ENCODE assay signal across 19 mouse cellular contexts in genomic region chr9:43233044-43233443, GRCm38 (mm10). TPM values are rescaled to one million over a fixed set of nuclear protein-coding genes. Genes with fewer than 3 reads are reported as not detected.
DNase-seq lines count a peak whose midpoint lies in the region; ATAC-seq and TF ChIP-seq lines count a peak whose summit lies in the region.
"Had no signal": no experiment of that assay in that cellular context is flagged by ENCODE, and none has a peak within 500 bp of the region (broad histone marks: within the 10 kb centered on the region; RNA-seq: fewer than 3 reads in every experiment).

No protein-coding gene starts in this region.

- no peak overlapping the region for H3K4me2 ChIP-seq in heart, embryonic 12.5 days
- peak overlapping the region; percentile 2 for H3K4me2 ChIP-seq in myocyte (ENCODE audit: low read depth)
- H3K4me2 ChIP-seq: midbrain, embryonic 12.5 days had no signal

- WGBS in heart, embryonic 12.5 days, result 52% methylated on average over 5 of the region's 5 CpGs
- WGBS in liver, adult 2 months, result 8% methylated on average over 5 of the region's 5 CpGs
- 81% methylated on average over 5 of the region's 5 CpGs for WGBS in limb, embryonic 10.5 days

- TF ChIP-seq CTCF in liver, adult 2 months (IDR thresholded peaks at IDR 0.05; ENCODE audit: low read depth, low read length), result no peak

- no peak overlapping the region for H3ac ChIP-seq in myocyte (ENCODE audit: control insufficient read depth, insufficient read length)

- H3K27me3 ChIP-seq in heart, embryonic 12.5 days (replicated peaks), result no peaks in the 10 kb centered on the region
- H3K27me3 ChIP-seq in liver, adult 2 months (ENCODE audit: control insufficient read depth, insufficient read depth, low read length), result no peaks in the 10 kb centered on the region
- no peaks in the 10 kb centered on the region for H3K27me3 ChIP-seq in limb, embryonic 10.5 days (ENCODE audit: low read depth, poor library complexity, severe bottlenecking)
- H3K27me3 ChIP-seq in myocyte (ENCODE audit: control insufficient read depth, insufficient read depth, insufficient read length), result no peaks in the 10 kb centered on the region
- H3K27me3 ChIP-seq: Patski had no signal

- H3K4me3 ChIP-seq in heart, embryonic 12.5 days, result no peak overlapping the region
- no peak overlapping the region for H3K4me3 ChIP-seq in liver, adult 2 months (ENCODE audit: insufficient read depth, low read depth, low read length)
- no peak overlapping the region for H3K4me3 ChIP-seq in limb, embryonic 10.5 days
- H3K4me3 ChIP-seq in myocyte, result no peak overlapping the region
- H3K4me3 ChIP-seq: midbrain, embryonic 12.5 days had no signal

- no peaks in the 10 kb centered on the region; the same call in 1 of the 2 replicates for H3K36me3 ChIP-seq in heart, embryonic 12.5 days
- peaks cover 35% of the 10 kb centered on the region for H3K36me3 ChIP-seq in liver, adult 2 months (ENCODE audit: control insufficient read depth, insufficient read depth, low read length)
- peaks cover 96% of the 10 kb centered on the region for H3K36me3 ChIP-seq in limb, embryonic 10.5 days
- no peaks in the 10 kb centered on the region for H3K36me3 ChIP-seq in myocyte (ENCODE audit: control insufficient read depth, insufficient read depth)
- H3K36me3 ChIP-seq: midbrain, embryonic 12.5 days had no signal

- H3K27ac ChIP-seq in heart, embryonic 12.5 days (ENCODE audit: poor library complexity, severe bottlenecking), result no peak overlapping the region
- peak overlapping the region; percentile 89 for H3K27ac ChIP-seq in liver, adult 2 months (replicated peaks; ENCODE audit: insufficient read depth, low read depth, low read length)
- H3K27ac ChIP-seq in limb, embryonic 10.5 days, result peak overlapping the region; percentile 21; the same call in 1 of the 2 replicates
- H3K27ac ChIP-seq: midbrain, embryonic 12.5 days had no signal

- ATAC-seq in heart, embryonic 12.5 days (ENCODE audit: insufficient number of reproducible peaks, low FRiP score), result no peak
- ATAC-seq: hindbrain, embryonic 16.5 days; Patski had no signal

- TF ChIP-seq POLR2A in liver, adult 2 months (IDR thresholded peaks at IDR 0.05; ENCODE audit: extremely low read depth, insufficient read depth, low read length), result no peak
- no peak for TF ChIP-seq POLR2A in myocyte (IDR thresholded peaks at IDR 0.05; ENCODE audit: insufficient read length, low read depth)

- H3K9ac ChIP-seq in heart, embryonic 12.5 days, result no peak overlapping the region
- peak overlapping the region; percentile 97 for H3K9ac ChIP-seq in liver, adult 2 months (ENCODE audit: low read depth, low read length)
- H3K9ac ChIP-seq: midbrain, embryonic 12.5 days had no signal

- DNase-seq in heart, adult 11 months, result peak; percentile 84
- DNase-seq in liver, adult 2 months (ENCODE audit: extremely low read depth, low read depth, low spot score), result peak; percentile 71
- no peak for DNase-seq in liver
- no peak for DNase-seq in limb, embryonic 10.5 days (ENCODE audit: low spot score)
- DNase-seq in right cerebral cortex, postnatal 36 days (ENCODE audit: low spot score in 2 of 2), result no peak
- no peak for DNase-seq in retina, embryonic 14.5 days (ENCODE audit: low spot score)
- DNase-seq: adrenal gland, postnatal 36 days; cerebellum, postnatal 14 days; kidney, postnatal 25 days; right cerebral cortex, adult 18-20 months; thymus, adult 18-20 months had no signal

- peaks cover 34% of the 10 kb centered on the region for H3K79me2 ChIP-seq in liver, adult 2 months (ENCODE audit: control insufficient read depth, insufficient read depth, low read length)
- H3K79me2 ChIP-seq in myocyte (ENCODE audit: control insufficient read depth, insufficient read depth), result no peaks in the 10 kb centered on the region

- no peaks in the 10 kb centered on the region for H3K9me3 ChIP-seq in heart, embryonic 12.5 days (replicated peaks)
- no peaks in the 10 kb centered on the region for H3K9me3 ChIP-seq in limb, embryonic 10.5 days (replicated peaks)
- H3K9me3 ChIP-seq: midbrain, embryonic 12.5 days had no signal

- peaks cover 83% of the 10 kb centered on the region for H3K4me1 ChIP-seq in heart, embryonic 12.5 days (replicated peaks)
- peaks cover 56% of the 10 kb centered on the region for H3K4me1 ChIP-seq in liver, adult 2 months (ENCODE audit: control insufficient read depth, insufficient read depth, low read length)
- H3K4me1 ChIP-seq in limb, embryonic 10.5 days, result peaks cover 76% of the 10 kb centered on the region

TF ChIP-seq in myocyte, 11 proteins besides CTCF, POLR2A, EP300 and RAD21:
- TF ChIP-seq MYOG (IDR thresholded peaks at IDR 0.05; ENCODE audit: control insufficient read depth in 1 of 3, insufficient read depth in 1 of 3, insufficient read length in 2 of 3, low read depth in 2 of 3) (peak in 1 of 3 experiments; percentile 16), USF1 (IDR thresholded peaks at IDR 0.05; ENCODE audit: low read depth) (no peak), MYOD1 (IDR thresholded peaks at IDR 0.05; ENCODE audit: control insufficient read depth in 1 of 3, insufficient read length in 2 of 3, low read depth in 2 of 3) (peak; percentile 44 to 85 (median 74))

RNA-seq across cellular contexts. Expression of gene Oaf, which starts 6.7 kb away (rescaled TPM):
- polyA plus RNA-seq in heart, embryonic 12.5 days (2016; fragmentation: Nextera tagmentation; extraction: Ambion mirVana), result 37.1 and 37.6 TPM in 2 replicates
- 237 and 289 TPM in 2 replicates for total RNA-seq in liver, adult 2 months (2014; rRNA removed)
- polyA plus RNA-seq in liver, adult 2 months (2012; rRNA removed), result 243 and 326 TPM in 2 replicates
- polyA plus RNA-seq in limb, embryonic 10.5 days (2016; fragmentation: Nextera tagmentation; extraction: Ambion mirVana), result 68.6 and 87.4 TPM in 2 replicates
- polyA plus RNA-seq in myocyte (2012; fragmentation: generic; extraction: Trizol), result 27.1 TPM
- total RNA-seq: neutrophil, adult 5-6 weeks had no signal

RNA-seq across cellular contexts. Expression of gene Pou2f3, which starts 22.9 kb away (rescaled TPM):
- not detected in 2 replicates for polyA plus RNA-seq in heart, embryonic 12.5 days (2016; fragmentation: Nextera tagmentation; extraction: Ambion mirVana)
- not detected in 2 replicates for total RNA-seq in liver, adult 2 months (2014; rRNA removed)
- not detected in 2 replicates for polyA plus RNA-seq in liver, adult 2 months (2012; rRNA removed)
- polyA plus RNA-seq in limb, embryonic 10.5 days (2016; fragmentation: Nextera tagmentation; extraction: Ambion mirVana), result 0.08 TPM in 1 of 2 replicates, not detected in the other
- not detected for polyA plus RNA-seq in myocyte (2012; fragmentation: generic; extraction: Trizol)
- total RNA-seq: adrenal gland, postnatal 36 days; layer of hippocampus, postnatal 14 days; neutrophil, adult 5-6 weeks had no signal
- polyA plus RNA-seq: embryonic facial prominence, embryonic 11.5 days; midbrain, embryonic 12.5 days had no signal

Comparison
In these comparisons a context has a peak if more than half of its experiments do, and no peak if none do; other contexts are left out.
1. DNase-seq: peak in heart, adult 11 months (single experiment) and liver, adult 2 months (single experiment); none in liver (single experiment), limb, embryonic 10.5 days (single experiment), right cerebral cortex, postnatal 36 days (0 of 2) and retina, embryonic 14.5 days (single experiment).